Mouse (Mus musculus) forebrain, embryonic 13.5 days (tissue): ENCODE results near the gene Pdlim1. TPM values are rescaled to one million over a fixed set of nuclear protein-coding genes. Genes with fewer than 3 reads are reported as not detected.
"Not testable (repeated sequence)": the region's sequence is repeated elsewhere in the genome, so short reads cannot be mapped to it uniquely, and the experiment has no call there.

Experiments used
- ATAC-seq: fragments of 200-750 bp; cut with Nextera tagmentation; 2 replicates; pipeline ENCODE4 v1.8.0; 2017
- H3K27ac ChIP-seq: fragments of 300-500 bp; sonication (generic); 2 replicates; pipeline ENCODE4 v1.5.1; 2015; ENCODE audit warnings: inconsistent platforms, mild to moderate bottlenecking, moderate library complexity
- H3K27me3 ChIP-seq: fragments of 300-500 bp; sonication (generic); 2 replicates; pipeline ENCODE4 v1.6.1; 2015; ENCODE audit warnings: mild to moderate bottlenecking, inconsistent platforms
- H3K36me3 ChIP-seq: fragments of 300-500 bp; sonication (generic); 2 replicates; pipeline ENCODE4 v1.6.1; 2015; ENCODE audit warnings: mild to moderate bottlenecking, inconsistent platforms; ENCODE audit not compliant: poor library complexity, severe bottlenecking
- H3K4me1 ChIP-seq: fragments of 300-500 bp; sonication (generic); 2 replicates; pipeline ENCODE4 v1.6.1; 2015; ENCODE audit warnings: inconsistent platforms
- H3K4me2 ChIP-seq: fragments of 300-500 bp; sonication (generic); 2 replicates; pipeline ENCODE4 v1.6.1; 2015; ENCODE audit warnings: inconsistent platforms, mild to moderate bottlenecking, moderate library complexity
- H3K4me3 ChIP-seq: fragments of 300-500 bp; sonication (generic); 2 replicates; pipeline ENCODE4 v1.5.1; 2015; ENCODE audit warnings: mild to moderate bottlenecking, inconsistent platforms
- H3K9ac ChIP-seq: fragments of 300-500 bp; sonication (generic); 2 replicates; pipeline ENCODE4 v1.6.1; 2015; ENCODE audit warnings: mild to moderate bottlenecking, inconsistent platforms
- H3K9me3 ChIP-seq: fragments of 300-500 bp; sonication (generic); replicated peaks from 2 replicates; pipeline ENCODE4 v1.6.1; 2016; ENCODE audit warnings: inconsistent platforms
- WGBS: fragments of 180-500 bp; shearing (Covaris S2); methylation state at CpG from one replicate; pipeline ENCODE4 v1.1.7; 2015; 5-methylcytosine and 5-hydroxymethylcytosine counted together
- polyA plus RNA-seq: library from polyadenylated mRNA; unstranded; fragments of >200 nt; fragmentation: Nextera tagmentation; extraction: Ambion mirVana; gene quantifications from 2 replicates; pipeline ENCODE4 v1.2.1, GENCODE M21; 2015

Pdlim1 gene
- polyA plus RNA-seq, 1 experiment from 2014 or later, result 38.5 TPM

GRCm38 (mm10) chr19:40231825-40232541 lies 39.7 kb downstream of the Pdlim1 start:
- Histone ChIP-seq H3K9ac (no peak overlapping the region), H3K27ac (no peak overlapping the region), H3K27me3 (no peaks in the 10 kb centered on the region), H3K36me3 (no peaks in the 10 kb centered on the region), H3K9me3 (no peaks in the 10 kb centered on the region), H3K4me3 (no peak overlapping the region), H3K4me2 (no peak overlapping the region), H3K4me1 (no peaks in the 10 kb centered on the region)
- ATAC-seq, result no peak
- WGBS, result 68% methylated on average over 7 of the region's 7 CpGs

GRCm38 (mm10) chr19:40231074-40231738 lies 40.4 kb downstream of the Pdlim1 start:
- ATAC-seq, result no peak
- H3K27ac ChIP-seq, result no peak overlapping the region
- 91% methylated on average over 13 of the region's 13 CpGs for WGBS
- no peaks in the 10 kb centered on the region for H3K36me3 ChIP-seq
- no peaks in the 10 kb centered on the region for H3K9me3 ChIP-seq
- H3K27me3 ChIP-seq, result no peaks in the 10 kb centered on the region
- H3K9ac ChIP-seq, result no peak overlapping the region
- H3K4me1 ChIP-seq, result no peaks in the 10 kb centered on the region
- no peak overlapping the region for H3K4me3 ChIP-seq
- no peak overlapping the region for H3K4me2 ChIP-seq

GRCm38 (mm10) chr19:40226516-40227151 lies 45.0 kb downstream of the Pdlim1 start:
- Histone ChIP-seq H3K4me1 (no peaks in the 10 kb centered on the region), H3K4me2 (no peak overlapping the region), H3K9ac (no peak overlapping the region), H3K4me3 (no peak overlapping the region), H3K9me3 (no peaks in the 10 kb centered on the region), H3K27ac (no peak overlapping the region), H3K27me3 (no peaks in the 10 kb centered on the region), H3K36me3 (no peaks in the 10 kb centered on the region; the same call in 1 of the 2 replicates)
- WGBS, result 90% methylated on average over 12 of the region's 12 CpGs
- no peak for ATAC-seq

DNA sequence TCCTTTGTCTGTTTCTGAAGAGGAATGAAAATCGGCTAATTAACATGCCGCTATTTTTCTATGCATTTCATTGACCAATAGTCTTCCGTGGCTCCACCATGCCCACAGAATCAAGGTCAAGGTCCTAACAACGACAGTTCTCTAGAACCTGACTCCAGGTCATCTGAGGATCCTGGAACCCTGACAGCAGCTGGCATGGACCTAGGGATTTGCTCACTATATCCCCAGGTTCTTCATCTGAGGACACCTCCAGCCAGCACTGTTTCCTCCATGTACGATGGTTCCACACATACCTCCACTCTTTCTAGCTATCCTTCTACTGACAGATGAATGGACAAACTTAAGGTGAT lies 45.9 kb downstream of the Pdlim1 start:
- Histone ChIP-seq H3K4me3 (no peak overlapping the region), H3K27me3 (no peaks in the 10 kb centered on the region), H3K4me1 (no peaks in the 10 kb centered on the region), H3K36me3 (no peaks in the 10 kb centered on the region; the same call in 1 of the 2 replicates), H3K27ac (no peak overlapping the region), H3K9ac (no peak overlapping the region), H3K4me2 (no peak overlapping the region), H3K9me3 (no peaks in the 10 kb centered on the region)
- WGBS, result 70% methylated on average over 5 of the region's 5 CpGs
- peak; percentile 24; the same call in 1 of the 2 replicates for ATAC-seq

DNA sequence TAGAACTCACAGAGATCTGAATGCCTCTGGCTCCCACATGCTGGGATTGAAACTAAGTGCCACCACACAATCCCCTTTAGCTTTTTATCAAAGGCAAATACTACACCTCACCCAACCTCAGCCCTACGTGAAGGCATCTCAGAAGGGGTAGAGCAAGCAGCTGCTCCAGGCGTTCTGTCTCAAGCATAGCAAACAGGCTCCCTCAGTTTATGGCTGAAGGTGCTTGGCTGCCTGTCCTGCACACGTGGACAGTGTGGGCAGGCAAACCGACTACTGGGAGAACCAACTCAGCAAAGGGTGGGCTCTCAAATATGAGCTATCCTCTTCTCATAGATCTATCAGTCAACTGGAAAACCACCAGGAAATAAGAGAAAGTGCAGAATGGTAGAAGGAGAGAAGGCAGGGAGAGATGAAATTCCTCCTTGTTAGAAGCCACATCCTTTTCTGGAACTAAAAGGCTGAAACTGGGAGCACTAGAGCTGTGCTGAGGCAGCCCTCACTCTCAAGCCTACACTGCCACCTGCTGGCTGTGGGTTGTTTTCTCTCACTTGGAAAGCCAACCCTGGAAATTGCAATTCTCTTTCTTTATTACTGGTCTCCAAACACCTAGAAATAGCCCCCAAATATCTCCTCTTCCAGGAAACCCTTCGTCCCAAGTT lies 46.4 kb downstream of the Pdlim1 start:
- Histone ChIP-seq H3K4me2 (no peak overlapping the region), H3K4me1 (no peaks in the 10 kb centered on the region), H3K9ac (no peak overlapping the region), H3K27me3 (no peaks in the 10 kb centered on the region), H3K4me3 (no peak overlapping the region), H3K27ac (no peak overlapping the region), H3K36me3 (no peaks in the 10 kb centered on the region; the same call in 1 of the 2 replicates), H3K9me3 (no peaks in the 10 kb centered on the region)
- WGBS, result 70% methylated on average over 5 of the region's 5 CpGs
- ATAC-seq, result peak; percentile 83

- H3K4me1 ChIP-seq, H3K4me3 ChIP-seq, H3K9ac ChIP-seq, ATAC-seq, H3K9me3 ChIP-seq, H3K27ac ChIP-seq, H3K36me3 ChIP-seq, H3K4me2 ChIP-seq, H3K27me3 ChIP-seq: not testable (repeated sequence)
- WGBS, result 95% methylated on average over 9 of the region's 9 CpGs
These were observed 49.3 kb downstream of the Pdlim1 start for GRCm38 (mm10) chr19:40222307-40222706.

DNA sequence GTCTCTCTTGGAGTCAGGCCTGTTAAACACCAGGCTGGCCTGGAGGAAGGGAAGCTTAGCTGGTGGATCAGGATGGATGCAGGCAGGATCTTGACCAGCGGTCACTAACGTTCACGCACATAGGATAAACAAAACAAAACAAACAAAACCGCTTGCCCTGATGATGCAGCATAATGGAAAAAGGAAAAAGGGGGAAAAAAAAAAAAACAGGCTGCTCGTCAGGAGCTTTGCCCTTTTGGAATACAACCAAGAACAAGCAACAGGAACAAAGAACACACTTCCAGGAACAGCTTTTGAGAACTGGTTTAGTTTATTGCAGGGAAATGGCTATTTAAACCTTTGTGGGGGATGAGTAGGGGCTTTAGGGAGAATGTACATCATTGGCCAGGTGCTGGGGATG lies 50.8 kb downstream of the Pdlim1 start:
- Histone ChIP-seq H3K4me3 (no peak overlapping the region), H3K4me2 (no peak overlapping the region), H3K9me3 (no peaks in the 10 kb centered on the region), H3K9ac (no peak overlapping the region), H3K27ac (no peak overlapping the region), H3K36me3 (no peaks in the 10 kb centered on the region; the same call in 1 of the 2 replicates), H3K27me3 (no peaks in the 10 kb centered on the region), H3K4me1 (no peaks in the 10 kb centered on the region)
- WGBS, result 75% methylated on average over 5 of the region's 5 CpGs
- no peak for ATAC-seq

DNA sequence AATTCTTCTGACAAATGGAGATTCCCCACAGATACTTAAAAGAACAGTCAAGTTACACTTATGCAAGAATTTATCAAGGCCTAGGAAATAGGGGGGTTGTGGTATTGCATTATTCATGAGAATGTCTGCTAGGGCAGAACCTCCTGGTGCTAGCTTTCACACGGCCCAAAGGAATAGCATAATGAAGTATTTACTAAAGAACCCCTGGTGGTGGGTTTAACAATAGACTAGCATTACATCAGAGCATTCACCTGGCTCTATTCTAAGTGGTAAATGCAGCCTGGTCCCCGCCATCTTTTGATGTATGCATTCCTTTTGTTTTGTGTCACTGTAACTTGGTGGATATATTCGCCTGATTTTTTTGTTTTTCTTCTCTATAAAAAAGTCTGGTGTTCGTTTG lies 68.7 kb downstream of the Pdlim1 start:
- WGBS, result 15% methylated on average over 4 of the region's 4 CpGs

GRCm38 (mm10) chr19:40190596-40190995 lies 81.0 kb downstream of the Pdlim1 start:
- WGBS, result 92% methylated on average over 10 of the region's 10 CpGs
- Histone ChIP-seq H3K36me3 (no peaks in the 10 kb centered on the region), H3K27me3 (no peaks in the 10 kb centered on the region), H3K9me3 (no peaks in the 10 kb centered on the region), H3K4me1 (no peaks in the 10 kb centered on the region), H3K9ac (no peak overlapping the region), H3K4me2 (no peak overlapping the region), H3K27ac (no peak overlapping the region), H3K4me3 (no peak overlapping the region)
- ATAC-seq, result no peak

More for the DNA sequence above, 68.7 kb downstream of the Pdlim1 start:
- not testable (repeated sequence) for H3K9me3 ChIP-seq, H3K4me3 ChIP-seq, H3K9ac ChIP-seq, H3K4me1 ChIP-seq, ATAC-seq, H3K4me2 ChIP-seq, H3K27me3 ChIP-seq, H3K27ac ChIP-seq, H3K36me3 ChIP-seq

DNA sequence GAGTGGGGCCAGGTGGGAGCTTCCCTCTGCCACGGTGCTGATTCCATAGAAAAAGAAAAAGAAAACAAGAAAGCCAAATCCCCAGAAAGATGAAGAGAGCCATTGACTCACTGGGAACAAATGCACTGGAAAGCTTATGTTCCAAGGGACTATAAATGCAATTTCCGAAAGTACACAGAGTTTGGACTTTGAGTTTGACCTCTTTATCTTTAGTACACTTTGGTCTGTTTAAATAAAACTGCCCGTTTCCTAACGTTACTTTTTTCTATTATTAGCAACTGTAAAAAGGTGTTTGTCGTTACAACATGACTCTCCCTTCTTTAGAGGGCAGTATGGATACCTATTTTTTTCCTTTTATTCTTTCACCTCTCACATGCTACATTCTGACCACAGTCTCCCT lies 84.5 kb downstream of the Pdlim1 start, which contains the start of gene Cyp2c70:
Gene Cyp2c70 (minus strand): TSS at position 174 of the 400 bp plus-strand sequence.
- H3K4me3 ChIP-seq, result no peak within 1 kb of the TSS
- no peaks in the 10 kb centered on the region for H3K4me1 ChIP-seq
- no peaks in the 10 kb centered on the region for H3K9me3 ChIP-seq
- H3K27ac ChIP-seq, result no peak within 1 kb of the TSS
- no peak within 1 kb of the TSS for H3K9ac ChIP-seq
- ATAC-seq, result no peak
- no peaks in the 10 kb centered on the region for H3K36me3 ChIP-seq
- H3K27me3 ChIP-seq, result no peaks in the 10 kb centered on the region
- no peak within 1 kb of the TSS for H3K4me2 ChIP-seq
- 86% methylated on average over 5 of the region's 5 CpGs for WGBS

- 96% methylated on average over 5 of the region's 5 CpGs for WGBS
- no peak for ATAC-seq
- no peaks in the 10 kb centered on the region for H3K9me3 ChIP-seq
- H3K36me3 ChIP-seq, result no peaks in the 10 kb centered on the region
- no peak overlapping the region for H3K9ac ChIP-seq
- H3K4me3 ChIP-seq, result no peak overlapping the region
- no peaks in the 10 kb centered on the region for H3K27me3 ChIP-seq
- no peaks in the 10 kb centered on the region for H3K4me1 ChIP-seq
- H3K4me2 ChIP-seq, result no peak overlapping the region
- H3K27ac ChIP-seq, result no peak overlapping the region
These were observed 88.0 kb downstream of the Pdlim1 start for GRCm38 (mm10) chr19:40183600-40183999.

DNA sequence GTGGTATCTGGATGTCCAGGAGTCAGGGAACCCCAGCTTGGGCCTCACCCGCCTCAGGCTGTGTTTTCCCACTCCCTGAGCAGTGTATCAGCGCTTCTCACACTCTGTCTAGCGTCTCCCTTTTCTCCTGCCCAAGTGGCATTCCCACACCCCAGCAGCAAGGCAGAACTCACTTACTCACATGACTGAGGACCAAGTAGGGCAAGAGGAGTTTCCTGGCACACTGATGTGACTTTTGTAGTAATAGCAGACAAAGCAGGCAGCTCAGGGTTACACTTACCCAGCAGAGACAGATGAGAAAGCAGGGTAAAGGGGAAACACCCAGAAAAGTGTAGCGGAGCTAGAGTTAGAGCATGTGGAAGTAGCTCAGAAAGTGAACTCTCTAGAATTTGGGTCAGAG lies 93.3 kb downstream of the Pdlim1 start:
- Histone ChIP-seq H3K27ac (no peak overlapping the region), H3K27me3 (no peaks in the 10 kb centered on the region), H3K9ac (no peak overlapping the region), H3K9me3 (no peaks in the 10 kb centered on the region), H3K4me1 (no peaks in the 10 kb centered on the region), H3K4me3 (no peak overlapping the region), H3K36me3 (no peaks in the 10 kb centered on the region), H3K4me2 (no peak overlapping the region)
- 87% methylated on average over 4 of the region's 4 CpGs for WGBS
- no peak for ATAC-seq
